Mouse (Mus musculus) CH12.LX (cell line): ENCODE results near the gene Mier1. TPM values are rescaled to one million over a fixed set of nuclear protein-coding genes. Genes with fewer than 3 reads are reported as not detected.

Experiments used
- DNase-seq: peaks from one replicate; pipeline ENCODE4 v3.0.0-alpha.2; 2013; ENCODE audit errors: extremely low read depth
- H3K27ac ChIP-seq: 2 replicates; pipeline ENCODE4 v1.5.1; 2012; ENCODE audit warnings: low read depth, mild to moderate bottlenecking, control low read depth, moderate library complexity; ENCODE audit not compliant: insufficient read depth
- H3K27me3 ChIP-seq: replicated peaks from 2 replicates; pipeline ENCODE3; 2012; ENCODE audit warnings: inconsistent platforms
- H3K36me3 ChIP-seq, 2 experiments: replicated peaks in 1 of 2; 2 replicates each; pipeline versions ENCODE3 to v1.6.1; 2012; ENCODE audit warnings: inconsistent platforms in 1 of 2, low read length in 1 of 2, mild to moderate bottlenecking in 1 of 2, mixed read lengths in 1 of 2, moderate library complexity in 1 of 2; ENCODE audit not compliant: control insufficient read depth in 1 of 2, insufficient read depth in 1 of 2
- H3K4me1 ChIP-seq, 2 experiments: 2 replicates each; pipeline ENCODE4 v1.6.1; 2012; ENCODE audit warnings: inconsistent platforms in 1 of 2, moderate library complexity in 1 of 2; ENCODE audit not compliant: insufficient read depth in 2 of 2, control insufficient read depth in 1 of 2
- H3K4me2 ChIP-seq: 2 replicates; pipeline ENCODE4 v1.6.1; 2012; ENCODE audit warnings: low read depth, mild to moderate bottlenecking, control low read depth; ENCODE audit not compliant: poor library complexity, insufficient read depth, severe bottlenecking
- H3K4me3 ChIP-seq, 3 experiments: fragments of 150-350 bp in 1 of 3; sonication (generic) in 1 of 3; replicated peaks in 1 of 3; 2 replicates each; pipeline versions ENCODE3 to v1.5.1; 2011 to 2012; ENCODE audit warnings: low read depth in 2 of 3, low read length in 2 of 3, mild to moderate bottlenecking in 2 of 3, moderate library complexity in 2 of 3, control low read depth in 1 of 3, improper control_type of control experiment in 1 of 3, inconsistent platforms in 1 of 3, mixed read lengths in 1 of 3; ENCODE audit not compliant: poor library complexity in 1 of 3
- H3K79me2 ChIP-seq: replicated peaks from 2 replicates; pipeline ENCODE4 v1.6.1; 2012; ENCODE audit warnings: mild to moderate bottlenecking, moderate library complexity; ENCODE audit not compliant: control insufficient read depth, poor library complexity, insufficient read depth, severe bottlenecking; ENCODE audit errors: extremely low read depth
- H3K9ac ChIP-seq: 2 replicates; pipeline ENCODE4 v1.6.1; 2012; ENCODE audit warnings: low read depth, mild to moderate bottlenecking, control low read depth, moderate library complexity; ENCODE audit not compliant: insufficient read depth
- H3K9me3 ChIP-seq: replicated peaks from 2 replicates; pipeline ENCODE3; 2012; ENCODE audit warnings: low read length, inconsistent platforms, mixed read lengths
- BHLHE40 ChIP-seq: IDR thresholded peaks from 2 replicates; pipeline ENCODE4 v1.6.1; 2011; ENCODE audit warnings: mild to moderate bottlenecking, low read depth, low read length, improper control_type of control experiment
- CHD1 ChIP-seq: IDR thresholded peaks from 2 replicates; pipeline ENCODE4 v1.6.1; 2012; ENCODE audit warnings: low read depth, low read length, improper control_type of control experiment, inconsistent platforms
- CHD2 ChIP-seq: IDR thresholded peaks from 2 replicates; pipeline ENCODE4 v1.6.1; 2011; ENCODE audit warnings: low read length, improper control_type of control experiment
- CTCF ChIP-seq, 2 experiments: IDR thresholded peaks in 1 of 2; conservative IDR thresholded peaks in 1 of 2; 2 replicates each; pipeline ENCODE4 v1.5.1; 2011 to 2012; ENCODE audit warnings: low read depth in 2 of 2, low read length in 2 of 2, improper control_type of control experiment in 1 of 2, inconsistent platforms in 1 of 2, mild to moderate bottlenecking in 1 of 2, moderate library complexity in 1 of 2
- ELF1 ChIP-seq: IDR thresholded peaks from 2 replicates; pipeline ENCODE4 v1.6.1; 2014; ENCODE audit warnings: low read depth, mild to moderate bottlenecking, inconsistent platforms, low read length, improper control_type of control experiment
- EP300 ChIP-seq: IDR thresholded peaks from 2 replicates; pipeline ENCODE4 v1.6.1; 2011; ENCODE audit warnings: low read length, improper control_type of control experiment
- GABPA ChIP-seq: IDR thresholded peaks from 2 replicates; pipeline ENCODE4 v1.6.1; 2012; ENCODE audit warnings: low read depth, low read length, improper control_type of control experiment, inconsistent platforms; ENCODE audit not compliant: insufficient replicate concordance
- HCFC1 ChIP-seq: IDR thresholded peaks from 2 replicates; pipeline ENCODE4 v1.6.1; 2012; ENCODE audit warnings: low read depth, mild to moderate bottlenecking, inconsistent platforms, low read length, improper control_type of control experiment
- IRF4 ChIP-seq: IDR thresholded peaks from 2 replicates; pipeline ENCODE4 v1.6.1; 2014; ENCODE audit warnings: low read depth, mild to moderate bottlenecking, inconsistent platforms, low read length, improper control_type of control experiment
- KAT2A ChIP-seq: IDR thresholded peaks from 2 replicates; pipeline ENCODE4 v1.6.1; 2012; ENCODE audit warnings: low read length, improper control_type of control experiment, inconsistent platforms; ENCODE audit not compliant: insufficient replicate concordance
- MAFK ChIP-seq: IDR thresholded peaks from 2 replicates; pipeline ENCODE4 v1.6.1; 2011; ENCODE audit warnings: low read length, improper control_type of control experiment; ENCODE audit not compliant: insufficient replicate concordance
- MAX ChIP-seq: IDR thresholded peaks from 2 replicates; pipeline ENCODE4 v1.6.1; 2011; ENCODE audit warnings: low read length, improper control_type of control experiment
- MEF2A ChIP-seq: IDR thresholded peaks from 2 replicates; pipeline ENCODE4 v1.6.1; 2014; ENCODE audit warnings: low read depth, mild to moderate bottlenecking, inconsistent platforms, low read length, improper control_type of control experiment, borderline replicate concordance
- MXI1 ChIP-seq: IDR thresholded peaks from 2 replicates; pipeline ENCODE4 v1.6.1; 2011; ENCODE audit warnings: mild to moderate bottlenecking, low read depth, low read length, improper control_type of control experiment
- MYC ChIP-seq: IDR thresholded peaks from 2 replicates; pipeline ENCODE4 v1.6.1; 2011; ENCODE audit warnings: low read depth, mild to moderate bottlenecking, improper control_type of control experiment, low read length
- NELFE ChIP-seq: IDR thresholded peaks from 2 replicates; pipeline ENCODE4 v1.6.1; 2011; ENCODE audit warnings: low read depth, low read length, improper control_type of control experiment
- NRF1 ChIP-seq: IDR thresholded peaks from 2 replicates; pipeline ENCODE4 v1.6.1; 2014; ENCODE audit warnings: low read depth, mild to moderate bottlenecking, inconsistent platforms, low read length, improper control_type of control experiment, moderate library complexity
- PAX5 ChIP-seq: IDR thresholded peaks from 2 replicates; pipeline ENCODE4 v1.6.1; 2012; ENCODE audit warnings: low read length, inconsistent platforms, mixed read lengths
- POLR2A ChIP-seq: IDR thresholded peaks from 2 replicates; pipeline ENCODE4 v1.6.1; 2011; ENCODE audit warnings: low read depth, mild to moderate bottlenecking, improper control_type of control experiment, low read length
- POLR2AphosphoS2 ChIP-seq: IDR thresholded peaks from 2 replicates; pipeline ENCODE4 v1.6.1; 2011; ENCODE audit warnings: low read depth, low read length, improper control_type of control experiment
- SIN3A ChIP-seq: IDR thresholded peaks from 2 replicates; pipeline ENCODE4 v1.6.1; 2012; ENCODE audit warnings: low read length, improper control_type of control experiment, inconsistent platforms
- TBP ChIP-seq: conservative IDR thresholded peaks from 2 replicates; pipeline ENCODE4 v1.6.1; 2011; ENCODE audit warnings: low read depth, low read length, improper control_type of control experiment
- TCF12 ChIP-seq: IDR thresholded peaks from 2 replicates; pipeline ENCODE4 v1.6.1; 2014; ENCODE audit warnings: low read depth, mild to moderate bottlenecking, inconsistent platforms, low read length, improper control_type of control experiment
- UBTF ChIP-seq: IDR thresholded peaks from 2 replicates; pipeline ENCODE4 v1.6.1; 2012; ENCODE audit warnings: low read depth, mild to moderate bottlenecking, inconsistent platforms, low read length, improper control_type of control experiment, moderate library complexity
- USF2 ChIP-seq: conservative IDR thresholded peaks from 2 replicates; pipeline ENCODE4 v1.6.1; 2011; ENCODE audit warnings: low read depth, low read length, improper control_type of control experiment
- ZC3H11A ChIP-seq: IDR thresholded peaks from 2 replicates; pipeline ENCODE4 v1.6.1; 2012; ENCODE audit warnings: low read depth, mild to moderate bottlenecking, inconsistent platforms, low read length, improper control_type of control experiment
- ZMIZ1 ChIP-seq: IDR thresholded peaks from 2 replicates; pipeline ENCODE4 v1.6.1; 2012; ENCODE audit warnings: low read depth, mild to moderate bottlenecking, inconsistent platforms, low read length, improper control_type of control experiment
- dilution Hi-C: fragments of 300-500 bp; cut with MboI; formaldehyde crosslinking; loops from 2 replicates; pipeline ENCODE4 v1.14.3; 2020; ENCODE audit warnings: low sequenced_read_pairs; ENCODE audit not compliant: extremely low pct_unique_long_range_greater_than_20kb, extremely low pct_ligation_motif_present
- in situ Hi-C: fragments of 300-500 bp; cut with MboI; formaldehyde crosslinking; loops from 3 replicates; pipeline ENCODE4 v1.14.3; 2019; ENCODE audit warnings: low sequenced_read_pairs, low pct_ligation_motif_present, low pct_unique_long_range_greater_than_20kb, mixed read lengths
- polyA plus RNA-seq: library from polyadenylated mRNA; unstranded; fragments of >175 nt; gene quantifications from 2 replicates; pipeline ENCODE4 v1.2.1, GENCODE M21; 2012; ENCODE audit warnings: low read depth; ENCODE audit not compliant: insufficient read length
- total RNA-seq, 2 experiments: library from RNA; depleted of rRNA; stranded (reverse); fragments of 300-350 nt in 1 of 2; fragments of >200 nt in 1 of 2; gene quantifications; 2 replicates each; pipeline ENCODE4 v1.2.3; 2012 to 2014

Mier1 gene
- total and polyA plus RNA-seq, 3 experiments, result 22.5 to 35.0 (median 34.4) TPM

GRCm38 (mm10) chr4:103213859-103214497 lies 99.8 kb downstream of the Mier1 start:
- dilution Hi-C loops, result no loop called here
- Histone ChIP-seq H3K4me2 (peak overlapping the region; percentile 72), H3K27ac (peak overlapping the region; percentile 55), H3K9me3 (no peaks in the 10 kb centered on the region), H3K79me2 (peaks cover 13% of the 10 kb centered on the region), H3K4me3 (peak overlapping the region; percentile 68 to 95 (median 84)), H3K27me3 (no peaks in the 10 kb centered on the region), H3K4me1 (peaks cover 7 to 27% of the 10 kb centered on the region in 2 experiments), H3K9ac (peak overlapping the region; percentile 95), H3K36me3 (peaks cover 9 to 33% of the 10 kb centered on the region in 2 experiments)
- in situ Hi-C loops, result no loop called here
- peak; percentile 15 for DNase-seq
- TF ChIP-seq CHD2 (no peak), GABPA (no peak), NRF1 (no peak), EP300 (no peak), NELFE (no peak), MAFK (no peak), BHLHE40 (no peak), SIN3A (peak; percentile 45), CTCF (conservative IDR thresholded peaks at IDR 0.05 in 1 of 2, IDR thresholded peaks at IDR 0.05 in 1 of 2; ENCODE audit: low read depth in 2 of 2, low read length in 2 of 2) (no peak), UBTF (0 out of 2 replicates have a peak, but pooled peaks have one; percentile 22), MXI1 (peak; percentile 68), ZMIZ1 (no peak; the same call in 1 of the 2 replicates), KAT2A (no peak), ELF1 (no peak), POLR2A (no peak; the same call in 1 of the 2 replicates), MYC (no peak), PAX5 (no peak), CHD1 (peak; percentile 64; the same call in 1 of the 2 replicates), USF2 (no peak), TCF12 (no peak), POLR2AphosphoS2 (no peak), ZC3H11A (no peak)

GRCm38 (mm10) chr4:103214498-103214924 lies 100.3 kb downstream of the Mier1 start:
- dilution Hi-C loops, result no loop called here
- peak overlapping the region; percentile 72; the same call in 1 of the 2 replicates for H3K4me2 ChIP-seq
- H3K4me1 ChIP-seq, result peaks cover 7 to 27% of the 10 kb centered on the region in 2 experiments
- peaks cover 13% of the 10 kb centered on the region for H3K79me2 ChIP-seq
- peak overlapping the region; percentile 68 to 95 (median 84) for H3K4me3 ChIP-seq
- peaks cover 7 to 27% of the 10 kb centered on the region in 2 experiments for H3K36me3 ChIP-seq
- peak overlapping the region; percentile 55 for H3K27ac ChIP-seq
- in situ Hi-C loops, result no loop called here
- H3K9ac ChIP-seq, result peak overlapping the region; percentile 95
- peak; percentile 45 for DNase-seq
- TF ChIP-seq HCFC1 (peak; percentile 45; the same call in 1 of the 2 replicates), PAX5 (no peak), TBP (0 out of 2 replicates have a peak, but pooled peaks have one; percentile 38), IRF4 (no peak), MAX (0 out of 2 replicates have a peak, but pooled peaks have one; percentile 20), MEF2A (0 out of 2 replicates have a peak, but pooled peaks have one; percentile 5), ELF1 (peak; percentile 66), NELFE (0 out of 2 replicates have a peak, but pooled peaks have one; percentile 22), SIN3A (0 out of 2 replicates have a peak, but pooled peaks have one; percentile 7), POLR2A (peak; percentile 62), TCF12 (peak; percentile 56)
- no peaks in the 10 kb centered on the region for H3K27me3 ChIP-seq
- no peaks in the 10 kb centered on the region for H3K9me3 ChIP-seq
